Mouse (Mus musculus) ES-E14 (cell line): Measurements from ENCODE around the gene Spred2.

Source experiments
- HCFC1 ChIP-seq: IDR thresholded peaks from 2 replicates; pipeline ENCODE4 v1.6.1; 2012; ENCODE audit warnings: low read length, inconsistent platforms, borderline replicate concordance; ENCODE audit not compliant: insufficient read depth
- MAFK ChIP-seq: IDR thresholded peaks from 2 replicates; pipeline ENCODE4 v1.6.1; 2014; ENCODE audit warnings: mild to moderate bottlenecking, low read depth, low read length, inconsistent platforms; ENCODE audit not compliant: insufficient read depth
- ZC3H11A ChIP-seq: IDR thresholded peaks from 2 replicates; pipeline ENCODE4 v1.6.1; 2012; ENCODE audit warnings: low read depth, mild to moderate bottlenecking, inconsistent platforms, low read length, borderline replicate concordance
- ZNF384 ChIP-seq: IDR thresholded peaks from 2 replicates; pipeline ENCODE4 v1.6.1; 2012; ENCODE audit warnings: low read depth, low read length, inconsistent platforms

DNA sequence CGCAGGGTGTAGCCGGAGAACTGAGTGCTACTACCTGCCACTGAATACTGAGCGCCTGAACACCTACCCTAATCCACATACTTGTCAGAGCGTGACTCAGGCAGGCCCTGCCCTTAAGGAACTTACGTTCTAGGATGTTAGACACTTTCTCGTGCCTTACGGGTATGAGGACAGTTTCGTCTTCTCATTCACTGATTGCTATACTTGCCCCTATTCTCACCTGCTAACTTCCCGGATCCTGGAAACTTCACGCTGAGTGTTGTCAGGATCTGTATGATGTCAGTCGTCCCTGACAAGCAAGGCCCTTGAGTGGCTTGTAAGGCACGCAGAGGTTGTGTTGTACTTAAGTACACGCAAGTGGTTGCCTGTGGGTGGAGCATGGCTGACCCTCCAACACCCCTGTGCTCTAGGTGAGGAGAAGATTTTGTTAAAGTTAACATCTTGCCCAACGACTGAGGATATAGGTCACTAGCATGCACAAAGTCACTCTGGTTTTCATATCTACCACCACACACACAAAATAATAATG is 8.9 kb downstream of the Spred2 start:
- TF ChIP-seq ZC3H11A (no peak), MAFK (no peak), HCFC1 (no peak), ZNF384 (no peak)
